Mouse (Mus musculus) CH12F3 (cell line): ENCODE results near the gene Bcl11b.

Source experiments
- in situ Hi-C: fragments of 300-500 bp; cut with MboI; formaldehyde crosslinking; loops from 2 replicates; pipeline ENCODE4 v1.14.3; 2020; ENCODE audit warnings: low sequenced_read_pairs

Gene Bcl11b

DNA sequence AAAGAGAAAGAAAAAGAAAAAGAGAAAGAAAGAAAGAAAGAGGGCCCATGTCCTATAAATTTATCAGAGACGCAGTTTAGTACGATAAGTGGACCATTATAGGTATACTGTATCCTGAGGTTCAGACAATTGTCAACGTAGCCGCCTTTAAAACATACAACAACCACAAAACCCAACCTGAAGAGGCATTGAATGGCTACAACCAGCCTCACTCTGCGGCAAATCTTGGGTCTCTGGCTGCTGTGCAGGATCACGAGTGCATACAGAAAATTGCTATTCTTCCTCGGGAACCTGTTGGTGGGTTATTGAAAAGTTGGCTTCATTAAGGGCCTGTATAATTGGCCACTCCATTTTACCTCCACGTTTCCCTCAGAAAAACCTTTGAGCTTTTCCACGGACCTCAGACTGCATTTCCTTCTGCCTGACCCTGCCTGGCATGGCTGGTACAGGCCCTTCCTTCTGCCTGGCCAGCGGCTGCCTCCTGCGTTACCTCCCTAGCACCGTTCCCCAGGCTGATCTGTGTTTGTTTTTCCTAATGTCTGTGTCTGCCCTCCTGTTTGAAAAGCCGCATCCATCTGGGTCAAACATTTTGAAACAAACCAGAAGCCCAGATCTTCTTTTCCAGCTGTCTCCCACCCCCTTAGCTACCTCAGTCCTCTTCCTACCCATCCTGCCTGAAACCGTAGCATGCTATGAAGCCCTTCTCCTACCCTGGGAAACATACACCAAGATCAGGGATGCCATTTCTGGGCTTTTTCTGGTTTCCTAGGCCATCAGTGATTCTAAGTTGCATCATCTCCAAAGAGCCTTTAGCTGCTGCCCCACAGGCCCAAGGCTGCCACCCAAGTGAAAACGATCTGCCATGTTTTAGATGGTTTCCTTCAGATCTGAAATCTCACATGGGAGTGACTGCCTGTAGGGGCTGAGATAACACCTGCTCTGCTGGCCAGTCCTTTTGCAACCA lies 3.4 kb downstream of the Bcl11b start:
- in situ Hi-C loops, result no loop called here

DNA sequence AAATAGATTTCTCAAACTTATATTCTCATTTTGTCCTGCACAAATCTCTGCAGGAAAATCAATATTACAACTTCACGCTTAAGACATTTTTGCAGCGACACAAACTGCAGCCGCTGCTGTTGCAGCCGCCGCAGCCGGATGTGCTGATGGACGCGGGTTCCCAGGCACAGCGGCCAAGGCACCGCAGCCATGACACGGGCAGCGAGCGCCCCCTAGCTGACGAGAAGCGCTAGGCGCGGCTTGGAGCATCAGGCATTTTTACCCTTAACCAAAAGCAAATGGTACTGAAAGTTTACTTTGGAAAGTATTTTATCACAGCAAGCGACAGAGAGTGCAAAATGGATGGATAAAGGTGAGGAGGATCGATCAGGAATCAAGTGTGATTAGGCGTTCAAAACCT lies 4.7 kb downstream of the Bcl11b start:
- in situ Hi-C loops, result no loop called here

DNA sequence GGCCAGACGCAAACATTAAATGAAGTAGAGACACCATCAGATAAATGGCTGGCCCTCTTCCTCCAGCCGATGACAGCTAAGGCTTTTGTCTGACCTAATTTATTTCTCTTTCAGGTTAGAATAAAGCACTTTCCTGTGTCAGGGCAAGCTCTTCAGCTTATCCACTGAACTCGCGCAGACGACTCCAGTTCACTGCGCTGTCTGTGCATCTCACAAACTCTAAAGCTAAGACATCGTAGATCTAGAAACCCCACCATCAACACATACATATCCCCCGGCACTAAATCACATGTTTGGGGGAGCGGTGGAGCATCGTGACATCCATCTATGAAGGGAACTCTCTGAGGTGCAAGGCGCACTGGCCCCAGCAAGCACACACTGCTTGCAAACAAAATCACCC lies 5.5 kb downstream of the Bcl11b start:
- in situ Hi-C loops, result no loop called here

DNA sequence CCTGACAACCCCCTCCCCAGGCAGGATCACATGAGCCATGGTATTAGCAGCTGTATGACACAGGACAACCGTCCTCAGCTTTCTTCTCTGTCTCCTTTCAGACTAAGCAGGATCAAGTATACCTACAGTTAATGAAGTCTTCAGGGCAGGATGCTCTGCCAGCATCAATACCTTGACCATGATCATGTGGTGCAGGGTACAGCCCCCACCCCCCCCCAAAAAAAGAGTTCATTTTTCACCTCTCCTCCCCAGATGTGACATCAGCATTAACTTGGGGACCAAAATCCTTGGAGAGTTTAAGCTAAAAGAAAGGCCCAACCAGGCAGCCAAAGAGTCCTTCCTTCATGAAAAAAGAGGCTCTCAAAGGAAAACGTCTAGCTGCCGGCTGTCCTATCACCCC lies 6.2 kb downstream of the Bcl11b start:
- in situ Hi-C loops, result no loop called here

GRCm38 (mm10) chr12:107996773-107997172 lies 6.6 kb downstream of the Bcl11b start:
- in situ Hi-C loops, result no loop called here

GRCm38 (mm10) chr12:107996216-107996615 lies 7.2 kb downstream of the Bcl11b start:
- in situ Hi-C loops, result no loop called here

- in situ Hi-C loops, result no loop called here
Measured at GRCm38 (mm10) chr12:107994421-107994820, 9.0 kb downstream of the Bcl11b start.

DNA sequence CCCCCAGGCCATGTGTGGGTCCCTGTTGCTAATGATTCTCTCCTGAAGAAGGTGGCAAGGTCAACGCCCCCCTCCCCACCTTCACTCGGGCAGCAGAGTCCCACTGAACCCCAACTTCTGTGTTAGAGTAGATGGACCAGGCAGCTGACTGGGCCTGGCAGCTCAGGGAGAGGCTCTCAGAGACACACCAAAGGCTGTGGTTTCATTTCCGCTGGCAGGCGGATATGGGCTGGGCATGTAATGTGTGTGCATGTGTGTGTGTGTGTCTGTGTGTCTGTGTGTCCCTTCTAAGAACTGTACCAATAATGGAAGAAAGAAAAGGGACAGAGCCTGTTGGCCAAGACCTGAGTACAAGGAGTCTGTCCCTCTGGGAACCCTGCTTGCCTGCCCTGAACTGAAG lies 10.4 kb downstream of the Bcl11b start:
- in situ Hi-C loops, result no loop called here

DNA sequence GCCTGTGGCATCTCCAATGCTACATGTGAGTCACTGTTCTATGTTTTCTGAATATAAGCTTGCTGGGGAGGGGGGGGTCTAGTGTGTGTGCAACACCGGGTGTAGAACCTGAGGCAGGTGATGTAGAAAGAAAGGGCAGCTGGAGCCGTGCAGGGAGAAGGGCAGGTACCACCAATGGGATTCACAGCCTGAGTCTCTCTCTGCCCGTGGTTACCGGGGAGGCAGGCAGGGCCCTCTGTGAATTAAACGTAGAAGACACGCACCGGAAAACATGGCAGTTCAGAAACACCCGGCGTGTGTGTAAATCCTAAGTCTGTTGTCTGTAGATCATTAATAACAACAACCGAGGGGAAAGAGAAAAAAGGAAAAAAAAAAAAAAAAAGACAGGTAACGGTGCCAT lies 12.2 kb downstream of the Bcl11b start:
- in situ Hi-C loops, result no loop called here

GRCm38 (mm10) chr12:107983211-107983610 lies 20.2 kb downstream of the Bcl11b start:
- in situ Hi-C loops, result no loop called here

- in situ Hi-C loops, result no loop called here
Measured at GRCm38 (mm10) chr12:107982306-107982705, 21.1 kb downstream of the Bcl11b start.

- in situ Hi-C loops, result no loop called here
Measured at GRCm38 (mm10) chr12:107981231-107981630, 22.2 kb downstream of the Bcl11b start.

- in situ Hi-C loops, result no loop called here
Measured at GRCm38 (mm10) chr12:107980261-107980961, 23.0 kb downstream of the Bcl11b start.

DNA sequence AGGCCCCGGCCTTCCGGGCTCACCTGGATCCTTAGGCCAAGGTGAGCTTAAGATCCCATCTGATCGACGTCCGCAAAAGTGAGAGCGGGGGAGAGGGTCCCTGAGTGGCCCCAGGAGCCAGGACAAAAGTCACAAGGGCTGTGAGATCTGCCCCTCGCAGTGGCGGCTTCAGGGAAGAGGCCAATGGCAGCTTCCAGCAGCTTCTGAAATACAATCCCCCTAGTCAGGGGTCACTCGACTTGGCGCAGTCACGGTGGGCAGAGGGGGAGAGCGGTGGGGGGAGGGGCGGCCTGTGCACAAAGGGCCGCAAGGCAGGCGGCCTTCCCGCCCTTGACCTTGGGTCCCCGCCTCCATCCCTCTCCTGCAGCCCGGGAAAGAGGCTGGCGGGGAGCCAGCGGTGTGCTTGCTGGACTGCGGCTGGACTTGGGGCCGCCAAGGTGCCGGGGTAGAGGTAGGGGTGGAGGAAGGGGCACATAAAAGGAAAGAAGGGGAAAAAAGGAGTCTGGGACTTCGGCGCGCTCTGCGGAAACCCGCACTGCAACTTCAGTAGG lies 23.6 kb downstream of the Bcl11b start:
- in situ Hi-C loops, result no loop called here

- in situ Hi-C loops, result no loop called here
Measured at GRCm38 (mm10) chr12:107978736-107979255, 24.6 kb downstream of the Bcl11b start.

DNA sequence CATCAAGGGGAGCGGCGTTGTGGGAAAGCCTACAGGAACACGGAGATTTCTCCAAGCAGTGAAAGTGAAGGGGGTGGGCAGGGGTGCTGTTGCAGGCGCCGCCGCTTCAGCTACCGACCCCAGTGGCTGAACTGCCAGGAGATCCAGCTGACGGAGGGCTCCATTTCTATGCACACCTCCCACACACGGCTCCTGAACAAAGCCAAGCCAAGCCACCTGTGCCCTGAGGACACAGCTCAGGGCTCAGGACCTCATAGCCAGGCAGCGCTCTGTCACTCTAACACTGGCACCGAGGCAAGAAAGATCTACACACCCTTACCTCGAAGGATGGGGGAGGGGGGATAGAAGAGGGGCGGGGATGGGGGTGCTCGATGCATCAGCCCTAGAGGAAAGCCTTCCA lies 25.3 kb downstream of the Bcl11b start:
- in situ Hi-C loops, result no loop called here

- in situ Hi-C loops, result no loop called here
Measured at GRCm38 (mm10) chr12:107977534-107977933, 25.9 kb downstream of the Bcl11b start.

- in situ Hi-C loops, result no loop called here
Measured at GRCm38 (mm10) chr12:107977086-107977485, 26.3 kb downstream of the Bcl11b start.

DNA sequence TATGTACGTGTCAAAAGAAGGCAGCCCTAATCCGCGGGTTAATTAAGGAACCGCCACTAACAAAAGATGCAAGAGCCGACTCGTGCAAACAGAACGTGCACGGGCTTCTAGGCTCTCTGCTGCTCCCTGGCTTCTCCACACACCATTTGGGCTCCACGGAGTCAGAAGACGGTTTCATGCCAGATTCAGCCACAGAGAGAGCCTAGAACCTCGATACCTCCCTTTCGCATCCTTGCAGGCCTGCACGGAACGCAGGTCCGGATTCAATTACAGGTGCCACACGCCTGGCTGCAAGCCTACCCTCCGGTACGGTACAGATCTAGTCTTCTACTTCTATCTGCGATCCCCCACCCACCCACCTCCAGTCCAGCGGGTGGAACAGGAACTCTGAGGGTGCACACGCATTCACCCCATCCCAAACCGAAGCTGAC lies 26.8 kb downstream of the Bcl11b start:
- in situ Hi-C loops, result no loop called here

GRCm38 (mm10) chr12:107975897-107976570 lies 27.4 kb downstream of the Bcl11b start:
- in situ Hi-C loops, result no loop called here

- in situ Hi-C loops, result no loop called here
Measured at GRCm38 (mm10) chr12:107975479-107975896, 27.9 kb downstream of the Bcl11b start.
